Mouse (Mus musculus) heart, adult 2 months (tissue): Measurements from ENCODE around the gene Map7.

Experiments used
- CTCF ChIP-seq: fragments of 200-600 bp; IDR thresholded peaks from 2 replicates; pipeline ENCODE4 v1.8.1; 2022; ENCODE audit warnings: antibody characterized with exemption, mild to moderate bottlenecking, moderate library complexity
- EP300 ChIP-seq: fragments of 200-500 bp; IDR thresholded peaks from 2 replicates; pipeline ENCODE4 v1.6.1; 2011; ENCODE audit warnings: low read depth, low read length, control low read depth; ENCODE audit not compliant: insufficient read depth
- POLR2A ChIP-seq: fragments of 200-500 bp; IDR thresholded peaks from 2 replicates; pipeline ENCODE4 v1.6.1; 2011; ENCODE audit warnings: mild to moderate bottlenecking, low read depth, low read length, control low read depth; ENCODE audit not compliant: insufficient read depth

DNA sequence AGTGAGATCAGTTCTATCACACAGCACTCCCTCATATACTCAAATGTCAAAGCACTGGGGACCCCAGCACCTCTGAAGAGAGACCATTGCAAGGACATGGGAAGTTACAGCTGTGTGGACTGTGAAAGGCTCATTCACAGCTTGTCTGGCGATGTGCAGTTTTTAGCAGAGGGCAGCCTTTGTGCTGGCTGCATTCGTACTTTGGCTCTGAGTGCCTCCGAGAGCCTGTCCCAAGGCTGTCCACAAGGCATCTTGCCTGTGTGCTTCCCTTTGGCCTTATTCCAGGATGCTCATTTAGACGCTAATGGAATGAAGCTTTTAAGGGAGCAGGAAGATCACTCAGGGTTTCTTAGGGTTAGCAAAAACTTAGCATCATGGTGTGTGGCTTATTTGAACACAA is 78.5 kb downstream of the Map7 start:
- no peak for TF ChIP-seq CTCF
- TF ChIP-seq POLR2A, result no peak
- no peak for TF ChIP-seq EP300
